Mouse (Mus musculus) spleen, postnatal 14 days (tissue): Measurements from ENCODE around the gene Mrpl16.
A peak's percentile ranks its signal among the peaks of the same experiment; 100 is the strongest.

Source experiments
- DNase-seq, 2 experiments: peaks; one replicate each; pipeline ENCODE4 v3.0.0; 2021 to 2022; ENCODE audit warnings: low spot score in 2 of 2

Gene Mrpl16

DNA sequence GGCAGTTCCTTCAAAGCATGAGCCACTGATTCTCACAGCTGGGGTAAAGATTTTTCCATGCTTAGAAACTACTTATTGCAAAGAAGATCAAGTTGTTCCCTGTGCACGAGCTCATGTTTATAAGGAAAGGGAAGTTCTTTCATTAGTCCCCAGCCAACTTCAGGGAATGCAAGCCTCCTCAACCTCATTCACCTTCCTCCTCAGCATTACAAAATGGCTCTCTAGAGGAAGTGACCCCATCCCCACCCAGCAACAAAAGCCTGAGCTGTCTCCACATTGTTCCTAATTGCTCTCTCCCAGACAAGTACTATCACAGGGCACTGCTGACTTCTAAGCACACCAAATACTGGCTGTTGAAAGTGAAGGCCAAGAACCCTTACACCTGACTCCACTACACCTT, 34.2 kb downstream of the Mrpl16 start:
- DNase-seq: no peak

DNA sequence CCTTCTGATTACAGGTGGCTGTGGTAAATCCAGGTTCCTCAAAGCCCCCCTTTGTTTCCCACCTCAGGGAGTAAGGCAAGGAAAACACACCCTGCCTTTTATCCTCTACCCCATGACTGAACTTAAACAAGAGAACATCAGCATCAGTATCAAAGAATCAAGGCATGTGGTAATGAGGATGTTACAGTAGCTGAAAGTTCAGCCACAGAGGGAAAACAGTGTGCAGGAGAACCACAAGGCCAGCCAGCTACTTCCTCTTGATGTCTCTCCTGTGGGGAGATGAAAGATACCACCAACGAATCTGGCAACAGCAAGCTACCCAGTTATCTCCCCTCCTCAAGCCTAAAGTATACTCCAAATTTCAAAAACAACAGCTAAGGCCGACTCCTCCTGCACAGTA, 37.1 kb downstream of the Mrpl16 start:
- no peak for DNase-seq

DNA sequence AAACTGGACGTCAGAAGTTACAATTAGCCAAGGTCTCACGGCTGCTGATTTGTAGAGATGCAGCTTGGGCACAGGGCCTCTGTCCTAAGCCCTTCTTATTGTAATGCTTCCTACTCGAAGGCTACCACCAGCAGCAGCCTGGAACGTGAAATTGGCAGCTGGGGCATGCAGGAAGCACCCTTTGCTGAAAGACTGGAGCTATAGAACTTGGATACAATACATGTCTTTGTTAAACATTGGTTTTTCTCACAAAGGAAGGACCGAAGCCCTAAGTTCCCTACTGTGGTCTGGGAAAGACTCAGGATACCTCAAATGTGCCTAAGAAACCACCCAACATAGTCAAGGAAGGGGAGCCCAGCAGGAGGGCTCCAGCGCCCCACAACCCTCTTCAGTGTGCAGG, 37.6 kb downstream of the Mrpl16 start:
- DNase-seq: no peak

DNA sequence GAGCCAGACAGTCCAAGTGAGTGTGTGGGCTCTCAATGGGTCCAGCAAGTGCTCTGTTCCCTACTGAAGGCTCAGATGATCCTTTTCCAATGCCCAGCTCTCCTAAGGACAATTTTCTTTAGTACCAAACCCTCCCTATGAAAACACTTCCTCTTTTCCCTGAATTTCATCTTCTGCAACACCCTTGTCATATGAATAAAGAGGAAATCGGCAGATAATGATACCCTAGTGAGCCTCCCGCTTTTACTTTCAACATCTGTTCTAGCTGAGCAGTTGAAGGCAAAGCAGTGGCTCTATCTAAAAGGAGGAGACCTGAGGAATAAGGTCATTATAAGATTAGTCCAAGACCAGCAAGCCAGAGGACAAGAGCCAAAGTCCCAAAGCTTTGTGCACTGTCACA, 38.3 kb downstream of the Mrpl16 start:
- DNase-seq: no peak

GRCm38 (mm10) chr19:11810003-11810758, 40.0 kb downstream of the Mrpl16 start:
- DNase-seq: no peak

DNA sequence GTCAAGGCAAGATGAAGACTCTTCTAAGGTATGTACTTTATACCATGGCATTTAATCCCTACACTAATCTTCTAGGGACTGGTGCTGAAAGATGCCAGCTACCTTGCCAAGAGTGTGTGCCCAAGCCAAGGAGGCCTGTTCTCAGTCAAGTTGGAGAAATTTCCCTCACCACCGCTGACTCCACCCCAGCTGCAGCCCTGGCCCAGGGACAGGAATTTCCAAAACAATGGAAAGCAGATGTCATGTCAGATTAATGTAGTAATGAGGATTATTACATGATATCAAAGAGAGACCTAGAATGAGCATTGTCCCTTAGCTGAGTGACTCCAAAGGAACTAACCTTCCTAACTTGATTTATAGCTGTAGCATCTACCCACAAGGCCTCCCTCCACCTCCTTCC, 40.7 kb downstream of the Mrpl16 start:
- DNase-seq: no peak

- DNase-seq: no peak
Observed at GRCm38 (mm10) chr19:11811688-11812365, 41.6 kb downstream of the Mrpl16 start.

- no peak for DNase-seq
Observed at GRCm38 (mm10) chr19:11813136-11813535, 42.9 kb downstream of the Mrpl16 start.

DNA sequence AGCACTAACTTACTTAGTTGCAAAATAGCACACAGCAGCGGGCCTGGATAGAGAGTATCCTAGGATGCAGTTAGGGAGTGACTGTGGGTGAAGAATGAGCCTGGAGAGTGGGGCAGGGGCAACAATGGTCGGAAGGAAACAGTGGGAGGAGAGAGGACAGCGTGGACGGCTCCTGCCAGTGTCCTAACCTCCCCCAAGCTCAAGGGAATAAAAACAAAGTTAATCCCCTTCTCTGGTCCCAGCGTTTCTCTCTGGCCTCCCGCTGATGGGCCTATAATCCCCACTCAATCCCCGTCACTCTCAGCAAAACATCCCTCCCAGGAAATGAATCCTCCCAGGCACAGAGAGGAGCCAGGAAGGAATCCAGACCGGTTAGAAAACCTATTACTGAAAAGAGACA, 43.5 kb downstream of the Mrpl16 start:
- DNase-seq: no peak

DNA sequence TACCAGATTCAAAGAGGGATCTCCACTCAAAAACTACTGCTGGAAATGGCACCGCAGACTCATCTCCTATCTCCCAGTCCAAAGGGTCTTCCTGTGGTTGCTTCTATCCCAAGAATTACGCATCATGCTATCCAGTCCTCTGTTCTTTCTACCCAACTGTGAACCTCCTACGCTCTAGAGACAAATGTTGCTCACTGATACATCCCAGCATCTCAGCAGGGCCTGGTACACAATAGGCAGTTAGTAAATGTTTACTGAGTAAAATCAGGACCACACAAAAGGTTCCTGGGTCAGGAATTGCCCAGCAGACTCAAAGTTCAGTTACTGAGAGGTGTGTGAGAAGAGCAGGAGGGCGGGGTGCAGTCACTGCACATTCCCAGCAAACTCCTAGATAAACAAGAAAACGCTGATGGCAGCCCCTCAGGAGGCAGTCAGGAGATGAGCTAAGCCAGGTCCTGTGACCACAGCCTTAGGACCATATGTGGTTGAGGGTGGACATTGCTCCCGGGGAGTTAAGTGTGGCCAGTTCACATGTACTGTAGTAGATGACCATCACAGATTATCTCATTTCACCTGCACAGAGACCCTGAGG, 44.6 kb downstream of the Mrpl16 start:
- DNase-seq: no peak

GRCm38 (mm10) chr19:11816706-11817105, 46.5 kb downstream of the Mrpl16 start:
- DNase-seq: no peak

- no peak for DNase-seq
Observed at GRCm38 (mm10) chr19:11817586-11817985, 47.4 kb downstream of the Mrpl16 start.

GRCm38 (mm10) chr19:11818199-11819142, 48.3 kb downstream of the Mrpl16 start:
- DNase-seq: no peak

DNA sequence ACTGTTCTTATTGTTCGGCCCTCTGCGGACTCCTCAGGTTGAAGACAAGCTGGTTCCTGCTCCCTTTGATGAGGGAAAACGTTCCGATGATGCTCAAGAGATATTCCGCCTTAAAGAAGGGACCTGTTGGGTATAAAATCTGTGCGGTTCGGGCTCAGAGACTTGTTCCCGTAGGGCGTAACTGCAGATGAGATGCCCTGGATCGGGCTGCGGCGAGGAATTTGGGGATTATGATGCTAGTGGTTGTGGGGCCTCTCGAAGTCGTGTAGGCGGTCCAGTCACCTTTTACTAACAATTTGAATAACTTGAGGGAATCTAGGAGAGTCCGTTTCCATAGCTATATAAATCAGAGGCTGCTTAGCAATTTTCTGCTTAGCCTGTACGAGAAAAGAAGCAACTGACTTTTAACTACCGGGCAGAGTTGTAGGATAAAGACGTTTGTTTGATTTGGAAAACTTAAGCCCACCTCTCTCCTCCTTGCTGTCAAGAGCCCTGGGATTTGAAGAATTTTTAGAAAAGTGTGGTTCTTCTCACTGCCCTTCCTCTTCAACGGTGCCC, 49.0 kb downstream of the Mrpl16 start, which contains the start of gene Stx3:
Gene Stx3, minus strand, starts transcription at position 261 of the 558 bp plus-strand sequence.
- no peak for DNase-seq

DNA sequence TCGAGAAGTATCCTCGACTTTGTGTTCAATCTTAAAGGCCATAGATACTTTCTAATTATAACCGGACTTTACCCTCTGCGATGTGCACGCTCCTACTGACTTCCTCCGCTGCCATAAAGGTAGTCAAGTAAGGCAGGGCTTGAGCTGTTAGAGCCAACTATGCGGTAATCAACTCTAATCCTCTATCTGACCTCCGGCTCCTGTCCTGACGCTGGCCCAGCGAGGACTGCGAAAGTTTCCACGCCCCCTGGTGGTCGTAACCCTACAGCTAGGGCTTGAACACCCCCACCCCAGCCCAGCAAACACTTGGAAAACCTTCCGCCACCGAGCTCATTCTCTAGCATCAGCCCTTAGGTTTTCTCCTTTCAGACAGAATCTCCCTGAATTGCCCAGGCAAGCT, 49.6 kb downstream of the Mrpl16 start:
- peak; percentile 48 to 64 for DNase-seq

GRCm38 (mm10) chr19:11820211-11820610, 50.0 kb downstream of the Mrpl16 start:
- no peak for DNase-seq

DNA sequence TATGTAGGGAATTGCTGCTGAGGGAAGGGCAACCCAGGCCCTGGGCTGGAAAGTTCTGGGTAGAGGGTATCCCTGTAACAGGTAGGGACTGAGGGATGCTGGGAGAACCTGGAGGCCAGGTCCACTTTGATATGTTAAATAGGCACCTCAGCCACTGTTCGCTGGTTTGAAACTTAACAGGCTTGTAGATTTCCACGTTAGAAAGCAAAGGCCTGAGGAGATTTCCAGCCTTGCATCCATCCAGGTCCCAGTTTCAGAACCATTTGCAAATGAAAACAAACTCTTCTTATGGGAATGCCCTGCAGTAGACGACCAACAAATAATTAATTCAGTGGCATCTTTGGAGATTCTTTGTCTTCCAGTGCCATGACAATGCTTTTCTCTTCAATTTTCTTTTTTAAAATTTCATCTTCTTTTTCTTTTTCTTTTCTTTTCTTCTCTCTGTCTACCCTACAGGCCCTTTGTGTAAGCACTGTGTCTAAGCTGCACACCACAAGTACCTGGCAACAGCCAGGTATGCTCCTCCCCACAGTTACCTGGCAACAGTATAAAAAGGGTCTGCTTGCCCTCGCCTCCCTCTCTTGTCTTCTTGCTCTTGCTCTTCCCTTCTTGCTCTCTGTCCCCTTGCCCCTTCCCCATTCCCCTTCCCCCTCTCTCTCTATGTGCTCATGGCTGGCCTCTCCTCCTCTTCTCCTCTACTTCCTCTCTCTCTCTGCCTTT, 53.3 kb downstream of the Mrpl16 start:
- DNase-seq: no peak
